Mouse (Mus musculus) thymus, adult 2 months (tissue): Measurements from ENCODE around the gene Plekha3. TPM values are rescaled to one million over a fixed set of nuclear protein-coding genes. Genes with fewer than 3 reads are reported as not detected.

Experiments
- DNase-seq: peaks from one replicate; pipeline ENCODE4 v3.0.0; 2021
- H3K27ac ChIP-seq: fragments of 200-500 bp; 2 replicates; pipeline ENCODE4 v1.5.1; 2012; ENCODE audit warnings: low read length, control low read depth; ENCODE audit not compliant: control insufficient read depth, insufficient read depth
- H3K27me3 ChIP-seq: fragments of 200-500 bp; 2 replicates; pipeline ENCODE4 v1.6.1; 2012; ENCODE audit warnings: mild to moderate bottlenecking, low read length, moderate library complexity, mixed read lengths; ENCODE audit not compliant: control insufficient read depth, insufficient read depth
- H3K36me3 ChIP-seq: fragments of 200-500 bp; 2 replicates; pipeline ENCODE4 v1.6.1; 2012; ENCODE audit warnings: mild to moderate bottlenecking, low read length, moderate library complexity; ENCODE audit not compliant: control insufficient read depth, insufficient read depth
- H3K4me1 ChIP-seq: fragments of 200-500 bp; replicated peaks from 2 replicates; pipeline ENCODE4 v1.6.1; 2012; ENCODE audit warnings: low read length; ENCODE audit not compliant: control insufficient read depth, insufficient read depth
- H3K4me3 ChIP-seq: fragments of 200-500 bp; 2 replicates; pipeline ENCODE4 v1.5.1; 2012; ENCODE audit warnings: mild to moderate bottlenecking, low read length, control low read depth, moderate library complexity; ENCODE audit not compliant: control insufficient read depth, insufficient read depth
- CTCF ChIP-seq: fragments of 200-500 bp; IDR thresholded peaks from 2 replicates; pipeline ENCODE4 v1.5.1; 2012; ENCODE audit warnings: mild to moderate bottlenecking, control low read depth, low read length, moderate library complexity, borderline replicate concordance; ENCODE audit not compliant: control insufficient read depth, poor library complexity, insufficient read depth; ENCODE audit errors: extremely low read depth
- POLR2A ChIP-seq: fragments of 200-500 bp; IDR thresholded peaks from 2 replicates; pipeline ENCODE4 v1.6.1; 2012; ENCODE audit warnings: mild to moderate bottlenecking, low read length, control low read depth, moderate library complexity; ENCODE audit not compliant: control insufficient read depth, poor library complexity, insufficient read depth; ENCODE audit errors: extremely low read depth
- WGBS: fragments of 180-500 bp; shearing (Covaris S2); methylation state at CpG from one replicate; pipeline ENCODE4 v1.1.7; 2018; 5-methylcytosine and 5-hydroxymethylcytosine counted together
- polyA plus RNA-seq: library from polyadenylated mRNA; depleted of rRNA; stranded (reverse); fragments of >200 nt; gene quantifications from 2 replicates; pipeline ENCODE4 v1.2.3, GENCODE M21; 2012; rRNA removed

The Plekha3 gene
- polyA plus RNA-seq, 1 experiment, result 13.7 TPM

- TF ChIP-seq CTCF (no peak), POLR2A (no peak)
- H3K4me3 ChIP-seq, result no peak overlapping the region
- WGBS, result 90% methylated on average over 3 of the region's 3 CpGs
- no peaks in the 10 kb centered on the region for H3K27me3 ChIP-seq
- no peaks in the 10 kb centered on the region for H3K36me3 ChIP-seq
- H3K4me1 ChIP-seq, result no peaks in the 10 kb centered on the region
- no peak overlapping the region for H3K27ac ChIP-seq
- DNase-seq, result no peak
Measured at GRCm38 (mm10) chr2:76708512-76708911, 33.4 kb downstream of the Plekha3 start.

GRCm38 (mm10) chr2:76714984-76715383 is 39.9 kb downstream of the Plekha3 start:
- no peak overlapping the region for H3K4me3 ChIP-seq
- TF ChIP-seq CTCF (no peak), POLR2A (no peak)
- 85% methylated on average over 8 of the region's 8 CpGs for WGBS
- no peaks in the 10 kb centered on the region for H3K27me3 ChIP-seq
- no peaks in the 10 kb centered on the region for H3K36me3 ChIP-seq
- no peak overlapping the region for H3K27ac ChIP-seq
- H3K4me1 ChIP-seq, result no peaks in the 10 kb centered on the region
- DNase-seq, result no peak

- Histone ChIP-seq H3K4me3 (no peak overlapping the region), H3K27ac (no peak overlapping the region), H3K36me3 (no peaks in the 10 kb centered on the region), H3K4me1 (no peaks in the 10 kb centered on the region), H3K27me3 (no peaks in the 10 kb centered on the region)
- no peak for TF ChIP-seq POLR2A
- no peak for TF ChIP-seq CTCF
- no peak for DNase-seq
- 96% methylated on average over 14 of the region's 14 CpGs for WGBS
Measured at GRCm38 (mm10) chr2:76719650-76720049, 44.6 kb downstream of the Plekha3 start.

Other genes starting within 250 kb of the Plekha3 start
- gene Prkra, start 27.3 kb upstream of the Plekha3 start, polyA plus RNA-seq, result 8.7 and 9.1 TPM in 2 replicates
- not detected in 2 replicates for gene Pjvk, start 26.8 kb upstream of the Plekha3 start, polyA plus RNA-seq
- 1.2 and 1.3 TPM in 2 replicates for gene Fkbp7, start 2.2 kb upstream of the Plekha3 start, polyA plus RNA-seq